Mouse (Mus musculus): ENCODE measurements around the gene Armc7.
A peak's percentile ranks its signal among the peaks of the same experiment; 100 is the strongest.
"Not testable (repeated sequence)": the region's sequence is repeated elsewhere in the genome, so short reads cannot be mapped to it uniquely, and the experiment has no call there.

The Armc7 gene

DNA sequence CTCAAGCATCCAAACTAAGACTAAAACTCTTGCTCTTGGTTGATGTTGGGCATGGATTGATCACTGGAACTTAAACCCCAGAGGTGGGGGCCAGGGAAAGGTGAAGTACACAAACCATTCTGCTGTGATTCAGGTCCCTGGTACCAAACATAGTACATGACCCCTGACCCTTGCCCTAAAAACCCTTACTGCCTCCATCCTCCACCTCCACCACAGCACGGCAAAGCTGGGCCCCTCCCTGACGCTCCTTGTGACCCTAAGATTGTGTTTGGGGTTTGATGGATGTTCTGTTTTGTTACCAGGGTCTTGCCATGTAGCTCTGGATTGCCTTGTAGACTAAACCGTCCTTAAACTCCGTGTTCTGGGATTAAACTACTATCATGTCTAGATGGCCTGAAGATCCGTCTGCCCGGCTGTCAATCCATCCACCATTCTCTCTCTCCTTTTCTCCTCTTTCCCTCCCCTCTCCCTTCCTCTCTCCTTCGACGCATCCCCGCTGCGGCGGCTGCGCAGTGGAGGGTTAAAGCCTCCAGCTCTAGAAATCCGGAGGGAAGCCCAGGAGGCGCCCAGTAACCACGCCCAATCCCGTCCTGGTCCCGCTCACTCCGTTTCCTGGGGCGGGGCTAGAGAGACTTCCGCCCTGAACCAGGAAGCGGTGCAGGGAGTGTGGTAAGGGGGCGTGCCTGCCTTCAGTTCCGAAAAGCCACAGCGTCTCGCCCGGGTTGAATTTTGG lies at the start of gene Armc7:
Gene Armc7 (plus strand): TSS at position 643 of the 733 bp plus-strand sequence.
- DNase-seq (ENCODE audit: low read depth): peak; percentile 96

DNA sequence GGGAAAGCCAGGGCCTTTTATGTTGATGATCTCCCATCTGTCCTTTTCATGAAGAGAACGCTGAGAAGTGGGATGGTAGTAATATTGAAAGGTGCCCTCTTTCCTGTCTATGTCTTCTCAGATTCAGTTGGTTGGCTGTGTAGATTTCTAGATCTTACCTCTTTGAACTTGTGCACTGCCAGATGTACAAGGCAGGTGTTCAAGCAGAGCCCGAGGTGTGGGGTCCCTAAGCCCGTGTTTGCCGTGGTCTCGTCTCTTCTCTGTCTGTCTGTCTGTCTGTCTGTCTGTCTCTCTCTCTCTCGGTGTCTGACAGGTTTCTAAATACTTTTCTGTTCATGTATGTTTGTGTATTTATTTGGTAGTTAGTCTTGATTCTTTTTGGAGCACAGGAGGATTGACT lies 49.8 kb upstream of the Armc7 start:
- no peak for DNase-seq (ENCODE audit: low read depth)

DNA sequence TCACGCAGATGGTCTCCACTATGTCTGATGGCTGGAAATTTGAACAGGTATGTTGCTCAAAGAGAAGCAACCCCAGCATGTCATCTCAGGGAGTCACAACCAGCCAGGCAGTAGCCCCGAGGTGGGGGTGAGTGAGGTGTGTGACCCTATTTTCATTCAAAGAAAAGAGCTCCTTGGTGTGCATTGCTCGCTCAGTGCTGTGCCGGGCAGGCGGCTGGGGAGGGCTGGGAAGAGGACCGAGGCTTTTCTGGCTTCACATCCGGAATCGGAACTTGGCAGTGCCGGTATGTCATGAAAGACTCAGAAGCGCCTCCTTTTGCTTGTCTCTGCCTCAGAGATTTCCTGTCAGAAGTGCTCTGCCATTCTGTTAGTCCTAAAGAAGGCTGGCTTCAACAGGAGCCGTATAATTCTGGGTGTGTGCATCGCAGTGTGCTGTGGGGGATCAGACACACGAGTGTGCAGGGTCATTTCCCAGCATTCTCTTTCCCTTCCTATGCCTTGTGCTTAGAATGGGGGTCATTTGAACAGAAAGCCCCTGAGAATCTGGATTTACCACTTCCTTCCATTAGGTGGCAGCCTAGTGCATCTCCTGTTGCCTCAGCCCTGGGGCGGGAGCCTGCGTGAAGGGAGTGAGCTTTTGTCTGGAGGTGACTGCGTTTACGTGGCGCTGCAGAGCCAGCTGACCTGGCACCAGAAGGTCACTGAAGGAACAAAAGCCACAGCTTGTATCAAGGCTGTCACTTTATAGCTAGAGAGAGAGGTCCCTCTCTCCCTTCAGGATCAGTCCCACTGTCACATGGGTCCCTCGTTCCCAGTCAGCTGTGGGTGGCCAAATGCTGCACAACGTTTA lies 47.8 kb upstream of the Armc7 start:
- DNase-seq (ENCODE audit: low read depth): peak; percentile 66

DNA sequence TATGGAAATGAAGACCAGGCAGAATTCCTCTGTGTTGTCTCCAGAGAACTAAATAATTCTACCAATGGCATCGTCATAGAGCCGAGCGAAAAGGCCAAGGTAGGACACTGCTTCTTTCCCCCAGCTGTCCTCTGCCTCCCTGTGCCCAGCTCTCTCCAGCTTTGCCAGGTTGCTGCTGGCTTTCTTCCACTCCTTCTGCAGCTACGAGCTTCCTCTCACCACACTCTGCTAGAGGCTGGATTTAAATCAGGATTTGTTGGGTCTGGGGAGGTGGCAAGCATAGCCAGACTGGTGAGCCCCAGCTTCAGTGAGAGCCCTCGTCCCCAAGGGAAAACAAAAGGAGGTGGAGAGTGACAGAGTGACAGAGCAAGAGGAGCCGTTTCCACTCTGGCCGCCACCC lies 46.2 kb upstream of the Armc7 start:
- no peak for DNase-seq (ENCODE audit: low read depth)

GRCm38 (mm10) chr11:115430561-115430960 lies 44.9 kb upstream of the Armc7 start:
- no peak for DNase-seq (ENCODE audit: low read depth)

GRCm38 (mm10) chr11:115432814-115433213 lies 42.7 kb upstream of the Armc7 start:
- no peak for DNase-seq (ENCODE audit: low read depth)

DNA sequence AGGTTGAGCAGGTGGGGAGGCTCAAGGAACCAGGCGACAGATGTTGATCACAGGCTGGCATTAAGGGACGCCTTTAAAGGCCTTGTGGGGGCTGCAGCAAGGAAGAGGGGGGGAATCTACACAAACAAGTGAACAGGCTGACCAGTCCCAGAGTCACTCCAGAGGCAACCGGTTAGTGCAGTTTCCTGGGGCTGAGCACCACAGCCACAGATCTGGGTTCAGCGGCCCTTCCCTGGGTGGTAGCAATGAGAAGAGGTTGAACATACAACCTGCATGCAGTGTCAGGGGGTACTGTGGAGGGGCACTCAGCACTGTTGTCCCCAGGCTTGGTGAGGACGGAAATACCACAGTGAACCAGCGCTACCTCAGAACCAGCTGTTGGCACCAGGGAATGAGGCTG lies 42.1 kb upstream of the Armc7 start:
- no peak for DNase-seq (ENCODE audit: low read depth)

DNA sequence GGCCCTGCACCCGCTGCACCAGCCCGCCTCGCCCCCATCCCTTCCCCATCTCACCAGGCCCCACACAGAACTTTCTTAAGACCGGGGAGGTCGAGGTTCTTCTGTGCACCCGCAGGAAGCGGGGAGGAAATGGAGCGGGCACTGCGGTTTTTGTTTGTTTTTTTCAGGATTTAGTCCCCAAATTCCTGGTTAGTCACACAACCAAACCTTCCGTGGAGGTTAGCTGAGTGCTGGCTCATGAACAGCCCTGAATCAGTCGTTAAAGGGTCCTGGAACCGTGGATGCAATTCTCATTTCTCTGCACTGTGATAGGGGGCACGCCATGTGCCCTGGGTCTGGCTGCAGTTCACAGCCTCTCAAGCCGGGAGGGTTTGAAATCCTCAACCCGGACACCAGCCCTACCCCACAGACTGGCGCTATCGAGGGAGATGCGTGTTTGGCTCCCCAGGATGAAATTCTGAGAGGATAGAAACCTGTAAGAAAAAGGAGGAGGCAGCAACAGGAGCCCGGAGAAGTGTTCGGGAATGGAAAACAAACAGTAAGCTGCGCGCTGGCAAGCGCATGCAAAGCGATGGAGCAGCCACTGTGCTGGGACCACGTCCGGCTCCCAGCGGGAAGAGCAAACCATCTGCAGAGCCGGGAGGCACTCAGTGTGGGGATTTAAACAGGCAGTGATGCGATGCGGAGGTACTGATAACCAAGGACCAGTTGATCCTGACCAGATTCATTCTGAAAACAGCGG lies 39.7 kb upstream of the Armc7 start:
- no peak for DNase-seq (ENCODE audit: low read depth)

DNA sequence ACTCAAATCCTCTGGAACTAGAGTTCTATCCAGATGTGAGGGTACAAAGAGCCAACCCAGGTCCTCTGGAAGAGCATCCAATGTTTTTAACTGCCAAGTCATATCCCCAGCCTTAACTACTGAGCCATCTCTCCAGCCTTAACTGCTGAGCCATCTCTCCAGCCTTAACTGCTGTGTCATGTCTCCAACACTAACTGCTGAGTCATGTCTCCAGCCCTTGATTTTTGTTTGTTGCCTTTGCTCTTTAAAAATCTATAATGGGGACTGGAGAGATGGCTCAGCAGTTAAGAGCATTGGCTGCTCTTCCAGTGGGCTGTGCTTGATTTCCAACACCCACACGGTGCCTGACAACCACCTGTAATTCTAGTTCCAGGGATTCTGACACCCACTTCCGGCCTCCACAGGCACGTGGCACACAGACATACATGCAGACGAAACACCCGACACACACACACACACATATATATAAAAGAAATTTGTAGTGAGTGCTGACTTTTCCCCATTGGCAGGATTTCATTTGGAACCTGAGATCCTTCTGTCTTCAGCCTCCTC lies 37.8 kb upstream of the Armc7 start:
- no peak for DNase-seq (ENCODE audit: low read depth)

DNA sequence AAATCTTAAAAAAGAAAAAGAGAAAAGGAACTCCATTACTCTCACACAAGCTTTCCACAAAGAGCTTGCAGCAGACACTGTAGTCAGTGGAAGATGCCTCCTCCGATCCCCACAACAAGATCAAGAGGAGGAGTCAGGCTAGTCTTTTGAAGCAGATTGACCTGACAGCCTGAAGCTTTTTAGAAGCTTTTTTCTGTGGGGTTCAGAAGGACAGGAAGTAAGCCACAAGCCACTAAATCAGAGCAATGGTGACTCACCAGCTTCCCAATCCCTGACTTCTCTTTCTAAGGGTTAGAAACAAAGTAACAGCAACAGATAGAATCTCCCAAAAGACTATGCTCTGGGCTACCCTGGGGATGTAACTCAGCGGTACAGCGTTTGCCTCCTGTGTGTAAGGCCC lies 36.1 kb upstream of the Armc7 start:
- peak; percentile 75 for DNase-seq (ENCODE audit: low read depth)

- DNase-seq (ENCODE audit: low read depth): no peak
Measured at GRCm38 (mm10) chr11:115439906-115440595, 35.4 kb upstream of the Armc7 start, which contains the start of gene Trim80. Gene Trim80 (plus strand): TSS chr11:115440545.

GRCm38 (mm10) chr11:115441417-115441816 lies 34.0 kb upstream of the Armc7 start:
- DNase-seq (ENCODE audit: low read depth): no peak

DNA sequence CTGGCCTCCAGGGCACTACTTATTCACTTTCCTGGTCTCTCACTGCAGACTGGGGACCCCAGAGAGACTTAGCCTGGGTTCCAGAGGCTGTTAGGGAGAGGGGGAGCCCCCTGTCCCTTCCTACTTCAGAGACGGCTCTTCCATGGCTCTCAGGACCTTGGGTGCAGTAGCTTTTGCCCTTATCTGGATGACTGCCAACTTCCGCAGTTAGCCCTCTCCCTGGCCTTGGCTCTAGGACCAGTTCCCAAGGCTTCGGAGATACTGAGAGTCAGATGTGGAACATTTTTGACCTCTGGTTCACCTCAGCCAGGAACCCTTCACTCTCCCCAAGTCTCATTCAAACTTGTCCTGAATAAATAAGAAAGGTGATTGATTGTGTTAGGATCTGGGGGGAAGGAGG lies 28.6 kb upstream of the Armc7 start:
- DNase-seq (ENCODE audit: low read depth): no peak

- DNase-seq (ENCODE audit: low read depth): no peak
Measured at GRCm38 (mm10) chr11:115447321-115447885, 28.1 kb upstream of the Armc7 start.

DNA sequence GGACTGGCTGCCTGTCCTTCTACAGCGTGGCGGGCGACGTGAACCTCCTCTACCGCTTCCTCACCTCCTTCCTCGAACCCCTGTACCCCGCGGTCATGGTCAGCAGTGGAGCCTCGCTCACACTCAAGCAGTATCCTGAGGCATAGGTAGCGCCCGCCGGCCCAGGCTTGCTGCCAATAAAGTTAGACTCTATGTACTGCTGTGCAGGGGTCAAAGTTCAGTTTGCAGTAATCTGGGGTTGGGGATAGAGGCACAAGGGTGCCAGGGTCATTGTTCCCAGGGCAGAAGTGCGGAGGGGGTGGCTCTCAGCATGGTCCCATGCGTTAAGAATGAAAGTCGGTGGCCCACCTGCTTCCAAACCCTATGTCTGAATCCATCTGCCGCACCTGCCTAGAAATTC lies 27.4 kb upstream of the Armc7 start:
- DNase-seq (ENCODE audit: low read depth): no peak

GRCm38 (mm10) chr11:115448998-115449397 lies 26.5 kb upstream of the Armc7 start:
- DNase-seq (ENCODE audit: low read depth): no peak

DNA sequence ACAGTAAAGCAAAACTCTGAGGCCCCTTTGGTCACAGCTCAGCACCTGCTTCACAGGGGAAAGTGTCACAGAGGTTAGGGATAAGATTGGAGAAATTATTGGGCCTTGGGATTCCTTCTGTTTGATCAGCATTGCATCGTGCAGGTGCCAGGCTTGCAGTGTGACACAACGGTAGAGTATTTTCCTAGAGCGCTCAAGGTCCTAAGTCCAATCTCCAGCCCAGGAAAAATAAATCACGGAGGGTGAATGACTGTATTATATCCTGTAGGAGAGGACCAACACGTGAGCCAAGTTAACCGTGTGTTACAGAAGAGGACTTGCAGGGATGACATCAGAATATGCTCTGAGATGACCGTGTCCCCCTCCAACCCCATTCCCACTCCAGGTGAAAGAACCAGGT lies 25.3 kb upstream of the Armc7 start:
- DNase-seq (ENCODE audit: low read depth): no peak

- peak; percentile 62 for DNase-seq (ENCODE audit: low read depth)
Measured at GRCm38 (mm10) chr11:115451781-115452241, 23.7 kb upstream of the Armc7 start.

- DNase-seq (ENCODE audit: low read depth): peak; percentile 65
Measured at GRCm38 (mm10) chr11:115452281-115452860, 23.1 kb upstream of the Armc7 start.

GRCm38 (mm10) chr11:115453306-115453705 lies 22.2 kb upstream of the Armc7 start:
- no peak for DNase-seq (ENCODE audit: low read depth)

DNA sequence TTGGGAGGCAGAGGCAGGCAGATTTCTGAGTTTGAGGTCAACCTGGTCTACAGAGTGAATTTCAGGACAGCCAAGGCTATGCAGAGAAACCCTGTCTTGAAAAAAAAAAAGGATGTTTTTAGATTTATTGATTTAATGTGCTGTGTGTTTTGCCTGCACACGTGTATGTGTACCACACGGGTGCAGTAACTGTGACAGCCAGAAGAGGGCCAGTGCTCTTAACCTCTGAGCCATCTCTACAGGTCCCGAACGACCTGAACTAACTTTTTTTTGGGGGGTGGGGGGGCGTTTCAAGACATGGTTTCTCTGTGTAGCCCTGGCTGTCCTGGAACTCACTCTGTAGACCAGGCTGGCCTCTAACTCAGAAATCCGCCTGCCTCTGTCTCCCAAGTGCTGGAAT lies 20.6 kb upstream of the Armc7 start:
- DNase-seq (ENCODE audit: low read depth): not testable (repeated sequence)
